Mouse (Mus musculus): ENCODE measurements around the gene Slf2. TPM values are rescaled to one million over a fixed set of nuclear protein-coding genes. Genes with fewer than 3 reads are reported as not detected.

Gene Slf2
- polyA plus RNA-seq, 1 experiment: 36.4 TPM

DNA sequence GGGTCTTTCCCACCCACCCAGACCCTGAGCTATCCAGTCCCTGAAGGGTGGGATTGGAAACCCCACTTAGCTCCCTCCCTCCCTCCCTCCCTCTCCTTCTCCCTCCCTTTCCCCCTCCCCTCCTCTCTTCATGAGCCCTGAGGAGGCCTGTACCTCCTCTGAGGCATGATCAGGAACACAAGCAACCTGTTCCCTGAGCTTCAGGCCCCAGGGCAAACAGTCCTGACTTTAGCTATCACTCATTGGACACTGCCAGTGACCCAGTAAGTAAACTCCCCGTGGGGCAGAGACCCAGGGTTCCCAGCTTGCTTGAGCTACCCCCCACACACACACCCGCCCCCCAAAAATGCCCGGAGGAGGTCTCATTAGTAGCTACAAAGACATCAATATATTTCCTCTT lies 29.9 kb upstream of the Slf2 start:
- H3K27ac ChIP-seq (ENCODE audit: insufficient read depth, low read length): no peak overlapping the region
- no peak for DNase-seq
- no peak overlapping the region for H3K4me3 ChIP-seq (replicated peaks; ENCODE audit: insufficient read depth, low read depth, low read length)
- H3K4me1 ChIP-seq (ENCODE audit: control insufficient read depth, insufficient read depth, low read length): no peaks in the 10 kb centered on the region
- no peaks in the 10 kb centered on the region for H3K27me3 ChIP-seq (ENCODE audit: control insufficient read depth, insufficient read depth, low read length)
- TF ChIP-seq CTCF (IDR thresholded peaks at IDR 0.05; ENCODE audit: borderline replicate concordance, insufficient read depth, low read depth, low read length) (no peak), POLR2A (IDR thresholded peaks at IDR 0.05; ENCODE audit: borderline replicate concordance, insufficient read depth, low read length) (no peak)
- WGBS: 75% methylated on average over 3 of the region's 3 CpGs

DNA sequence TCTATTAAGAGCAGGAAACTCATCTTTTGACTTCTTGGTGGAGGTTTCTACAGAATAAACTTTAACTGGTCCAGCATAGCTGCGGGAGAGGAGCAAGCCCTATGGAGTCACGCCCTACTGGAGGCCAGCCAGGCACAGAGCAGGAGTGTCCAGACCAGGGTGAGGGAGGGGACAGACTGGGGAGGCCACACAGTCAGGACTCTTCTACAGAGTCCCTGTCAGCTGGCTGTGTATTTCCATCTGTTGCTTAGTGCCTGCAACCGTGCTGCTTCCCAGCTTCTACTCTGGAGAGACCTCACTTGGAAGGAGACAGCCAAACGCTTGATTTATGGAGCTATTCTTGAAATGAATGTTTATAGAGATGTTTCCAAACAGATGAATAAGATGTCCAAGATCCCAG lies 28.6 kb upstream of the Slf2 start:
- Histone ChIP-seq H3K27me3 (ENCODE audit: control insufficient read depth, insufficient read depth, low read length) (no peaks in the 10 kb centered on the region), H3K27ac (ENCODE audit: insufficient read depth, low read length) (no peak overlapping the region), H3K4me1 (ENCODE audit: control insufficient read depth, insufficient read depth, low read length) (no peaks in the 10 kb centered on the region), H3K4me3 (replicated peaks; ENCODE audit: insufficient read depth, low read depth, low read length) (no peak overlapping the region)
- DNase-seq: no peak
- WGBS: 47% methylated on average over 4 of the region's 4 CpGs
- TF ChIP-seq POLR2A (IDR thresholded peaks at IDR 0.05; ENCODE audit: borderline replicate concordance, insufficient read depth, low read length) (no peak), CTCF (IDR thresholded peaks at IDR 0.05; ENCODE audit: borderline replicate concordance, insufficient read depth, low read depth, low read length) (no peak)

DNA sequence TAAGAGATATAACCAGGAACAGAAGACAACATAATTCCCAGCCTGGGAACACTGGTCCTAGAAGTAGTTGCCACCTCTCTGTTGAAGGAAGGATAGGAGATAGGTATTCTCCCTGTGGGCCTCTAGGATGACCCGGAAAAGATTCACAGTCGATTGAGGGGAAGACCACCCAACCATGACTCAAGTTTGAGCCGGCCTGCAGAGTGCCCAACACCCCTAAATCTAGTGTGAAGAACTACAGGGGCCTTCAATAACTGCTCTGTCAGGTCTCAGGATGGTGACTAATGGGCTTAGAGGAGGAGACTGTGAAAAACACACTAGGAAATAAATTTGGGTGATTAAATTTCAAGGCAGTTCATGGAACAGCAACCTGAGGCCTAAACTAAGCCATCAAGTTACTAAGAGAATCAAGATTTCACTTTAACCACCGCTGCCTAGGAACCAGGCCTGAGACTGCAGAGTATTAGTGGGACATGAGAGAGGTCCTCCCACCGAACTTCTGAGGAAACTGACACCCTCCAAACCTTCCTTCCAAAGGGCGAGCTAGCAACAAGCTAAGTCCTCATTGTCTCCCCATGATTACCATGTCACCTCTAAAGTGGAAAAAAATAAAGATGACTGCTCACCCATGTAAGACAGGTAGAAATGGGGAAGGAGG lies 27.5 kb upstream of the Slf2 start:
- WGBS: 77% methylated on average over 6 of the region's 6 CpGs
- Histone ChIP-seq H3K27ac (ENCODE audit: insufficient read depth, low read length) (no peak overlapping the region), H3K4me3 (replicated peaks; ENCODE audit: insufficient read depth, low read depth, low read length) (no peak overlapping the region), H3K4me1 (ENCODE audit: control insufficient read depth, insufficient read depth, low read length) (0 out of 2 replicates have a peak, but pooled peaks cover 2% of the 10 kb centered on the region), H3K27me3 (ENCODE audit: control insufficient read depth, insufficient read depth, low read length) (no peaks in the 10 kb centered on the region)
- DNase-seq: no peak
- TF ChIP-seq POLR2A (IDR thresholded peaks at IDR 0.05; ENCODE audit: borderline replicate concordance, insufficient read depth, low read length) (no peak), CTCF (IDR thresholded peaks at IDR 0.05; ENCODE audit: borderline replicate concordance, insufficient read depth, low read depth, low read length) (no peak)

DNA sequence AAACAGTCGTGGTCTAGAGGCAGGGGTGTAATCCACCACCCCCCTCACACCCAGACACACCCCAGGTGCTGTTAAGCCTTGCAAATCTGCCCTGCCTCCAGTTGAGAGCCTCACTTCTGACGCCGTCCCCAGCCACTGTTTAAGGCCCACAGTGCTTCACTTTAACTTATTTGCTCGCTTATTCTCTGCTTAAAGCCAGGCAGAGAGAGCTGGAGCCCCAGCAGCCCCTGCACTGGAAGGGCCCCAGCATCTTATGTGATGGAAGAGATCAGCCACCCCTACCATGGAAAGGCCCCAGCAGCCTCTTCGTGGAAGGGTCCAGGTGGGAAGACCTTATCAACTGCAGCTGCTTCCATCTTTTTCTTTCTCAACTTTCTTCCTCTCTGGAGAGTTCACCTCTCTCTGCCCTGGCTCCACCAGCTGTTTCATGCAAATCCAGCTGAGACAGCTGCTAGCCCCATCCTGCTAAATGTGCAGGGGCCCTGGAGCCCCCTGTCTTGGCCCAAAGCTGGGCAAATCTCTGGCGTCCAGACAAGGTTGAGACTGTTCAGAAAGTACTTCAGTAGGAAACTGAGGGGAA lies 26.7 kb upstream of the Slf2 start:
- WGBS: 59% methylated on average over 6 of the region's 6 CpGs
- no peak for DNase-seq
- 0 out of 2 replicates have a peak, but pooled peaks cover 2% of the 10 kb centered on the region for H3K4me1 ChIP-seq (ENCODE audit: control insufficient read depth, insufficient read depth, low read length)
- no peak for TF ChIP-seq CTCF (IDR thresholded peaks at IDR 0.05; ENCODE audit: borderline replicate concordance, insufficient read depth, low read depth, low read length)
- no peak for TF ChIP-seq POLR2A (IDR thresholded peaks at IDR 0.05; ENCODE audit: borderline replicate concordance, insufficient read depth, low read length)
- H3K27ac ChIP-seq (ENCODE audit: insufficient read depth, low read length): no peak overlapping the region
- H3K27me3 ChIP-seq (ENCODE audit: control insufficient read depth, insufficient read depth, low read length): no peaks in the 10 kb centered on the region
- H3K4me3 ChIP-seq (replicated peaks; ENCODE audit: insufficient read depth, low read depth, low read length): no peak overlapping the region

DNA sequence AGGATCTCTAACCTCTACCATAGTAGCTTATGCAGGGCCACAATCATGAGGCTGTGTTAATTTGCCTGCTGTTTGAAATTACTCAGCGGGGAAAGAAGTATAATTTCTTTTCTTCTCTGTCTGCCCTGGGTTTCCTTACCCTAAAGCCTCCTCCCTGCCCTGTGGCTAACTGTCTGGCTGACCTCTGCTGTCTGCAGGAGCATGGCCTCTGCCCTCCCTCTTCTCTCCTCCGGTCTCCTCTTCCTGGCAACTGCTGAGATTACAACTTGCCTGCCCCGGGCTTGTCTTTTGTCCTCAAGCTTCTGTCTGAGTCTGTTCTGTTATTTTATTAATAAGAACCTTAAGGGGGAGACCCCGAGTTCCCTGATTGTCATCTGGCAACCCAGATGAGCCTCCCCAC lies 25.6 kb upstream of the Slf2 start:
- DNase-seq: no peak
- no peak overlapping the region for H3K27ac ChIP-seq (ENCODE audit: insufficient read depth, low read length)
- 0 out of 2 replicates have a peak, but pooled peaks cover 2% of the 10 kb centered on the region for H3K4me1 ChIP-seq (ENCODE audit: control insufficient read depth, insufficient read depth, low read length)
- H3K27me3 ChIP-seq (ENCODE audit: control insufficient read depth, insufficient read depth, low read length): no peaks in the 10 kb centered on the region
- WGBS: 28% methylated on average over 4 of the region's 4 CpGs
- no peak overlapping the region for H3K4me3 ChIP-seq (replicated peaks; ENCODE audit: insufficient read depth, low read depth, low read length)
- TF ChIP-seq POLR2A (IDR thresholded peaks at IDR 0.05; ENCODE audit: borderline replicate concordance, insufficient read depth, low read length) (no peak), CTCF (IDR thresholded peaks at IDR 0.05; ENCODE audit: borderline replicate concordance, insufficient read depth, low read depth, low read length) (no peak)

DNA sequence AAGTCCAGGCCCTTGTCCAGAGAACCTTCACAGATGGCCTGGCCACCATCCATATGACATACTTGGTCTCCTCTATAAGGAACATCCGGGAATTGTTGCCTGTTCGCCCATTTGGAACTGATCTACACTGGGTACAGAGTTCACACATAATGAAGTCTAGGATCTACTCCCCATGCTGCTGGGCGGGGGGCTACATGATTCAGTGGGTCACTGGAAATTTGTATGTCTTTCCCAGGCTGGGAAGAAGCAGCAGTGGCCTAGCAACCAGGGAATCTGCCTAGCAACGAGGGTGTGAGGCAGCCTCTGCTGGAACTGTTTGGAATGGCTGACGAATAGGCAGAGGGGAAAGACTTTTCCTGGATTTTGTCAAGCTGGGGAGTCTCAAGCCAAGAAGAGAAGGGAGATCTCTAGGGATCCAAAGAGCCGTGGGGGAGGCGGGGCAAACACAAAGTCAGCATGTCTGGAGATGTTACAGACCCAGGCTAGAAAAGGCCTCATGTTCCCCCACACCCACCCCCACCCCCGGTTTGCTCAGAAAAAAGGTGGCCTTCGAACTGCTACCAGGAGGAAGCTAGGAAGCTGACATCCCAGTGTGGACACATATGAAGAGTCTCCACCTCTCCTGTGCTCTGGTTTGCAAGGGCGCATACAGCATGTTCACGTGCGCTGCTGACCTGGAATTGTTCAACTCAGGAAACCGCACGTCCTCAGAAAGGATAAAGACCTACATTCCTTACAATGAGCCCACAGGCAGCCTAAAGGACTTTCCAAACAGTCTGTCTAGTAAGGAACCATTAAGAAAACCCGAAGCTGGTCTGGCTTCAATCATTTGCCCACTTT lies 22.9 kb upstream of the Slf2 start:
- TF ChIP-seq CTCF (IDR thresholded peaks at IDR 0.05; ENCODE audit: borderline replicate concordance, insufficient read depth, low read depth, low read length) (no peak), POLR2A (IDR thresholded peaks at IDR 0.05; ENCODE audit: borderline replicate concordance, insufficient read depth, low read length) (no peak)
- DNase-seq: no peak
- Histone ChIP-seq H3K4me1 (ENCODE audit: control insufficient read depth, insufficient read depth, low read length) (0 out of 2 replicates have a peak, but pooled peaks cover 2% of the 10 kb centered on the region), H3K27me3 (ENCODE audit: control insufficient read depth, insufficient read depth, low read length) (no peaks in the 10 kb centered on the region), H3K27ac (ENCODE audit: insufficient read depth, low read length) (no peak overlapping the region), H3K4me3 (replicated peaks; ENCODE audit: insufficient read depth, low read depth, low read length) (no peak overlapping the region)
- 41% methylated on average over 15 of the region's 15 CpGs for WGBS

DNA sequence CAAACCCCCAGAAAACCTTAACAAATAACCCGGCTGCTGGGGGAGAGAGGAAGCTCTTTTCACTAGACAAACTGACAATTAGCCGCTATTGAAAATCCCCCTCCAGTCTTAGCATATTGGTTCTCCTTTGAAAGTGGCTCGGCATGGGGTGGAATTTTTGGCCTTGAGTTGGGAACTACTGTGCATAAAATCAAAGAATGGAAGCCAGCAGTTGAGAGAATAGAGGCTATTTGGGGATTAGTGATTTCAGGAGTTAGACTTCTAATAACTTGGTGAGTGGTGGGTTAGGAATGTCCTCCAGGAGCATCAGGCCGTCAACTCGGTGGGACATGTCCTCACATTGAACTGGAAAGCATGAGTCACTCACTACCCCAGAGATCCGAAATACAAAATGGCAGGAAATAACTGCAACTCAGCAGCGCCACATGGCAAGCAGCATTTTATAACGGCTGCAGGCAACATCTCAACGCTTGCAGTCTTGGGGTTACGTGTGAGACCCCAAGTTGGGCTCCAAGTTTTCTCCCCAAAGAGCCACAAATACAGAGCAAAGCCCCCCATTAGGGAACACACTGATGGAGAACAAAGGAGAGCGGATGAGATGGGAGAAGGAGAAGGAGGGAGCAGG lies 22.0 kb upstream of the Slf2 start:
- Histone ChIP-seq H3K27me3 (ENCODE audit: control insufficient read depth, insufficient read depth, low read length) (no peaks in the 10 kb centered on the region), H3K27ac (ENCODE audit: insufficient read depth, low read length) (no peak overlapping the region), H3K4me3 (replicated peaks; ENCODE audit: insufficient read depth, low read depth, low read length) (no peak overlapping the region), H3K4me1 (ENCODE audit: control insufficient read depth, insufficient read depth, low read length) (0 out of 2 replicates have a peak, but pooled peaks cover 2% of the 10 kb centered on the region)
- TF ChIP-seq CTCF (IDR thresholded peaks at IDR 0.05; ENCODE audit: borderline replicate concordance, insufficient read depth, low read depth, low read length) (no peak), POLR2A (IDR thresholded peaks at IDR 0.05; ENCODE audit: borderline replicate concordance, insufficient read depth, low read length) (no peak)
- no peak for DNase-seq
- 54% methylated on average over 11 of the region's 11 CpGs for WGBS
